Mouse (Mus musculus) spleen, adult 10 weeks (tissue): ENCODE data around the gene Cnn1. TPM values are rescaled to one million over a fixed set of nuclear protein-coding genes. Genes with fewer than 3 reads are reported as not detected.

Source experiments
- polyA plus RNA-seq: library from polyadenylated mRNA; stranded (reverse); fragments of 350-450 nt; fragmentation: Illumina TruSeq; extraction: RNeasy Lipid Tissue Mini Kit (QIAGEN cat#74804); gene quantifications from one replicate; pipeline ENCODE4 v1.2.3, GENCODE M21; 2015; ENCODE audit warnings: low replicate concordance; ENCODE audit not compliant: insufficient read depth

The Cnn1 gene
- polyA plus RNA-seq, result 12.6 TPM

DNA sequence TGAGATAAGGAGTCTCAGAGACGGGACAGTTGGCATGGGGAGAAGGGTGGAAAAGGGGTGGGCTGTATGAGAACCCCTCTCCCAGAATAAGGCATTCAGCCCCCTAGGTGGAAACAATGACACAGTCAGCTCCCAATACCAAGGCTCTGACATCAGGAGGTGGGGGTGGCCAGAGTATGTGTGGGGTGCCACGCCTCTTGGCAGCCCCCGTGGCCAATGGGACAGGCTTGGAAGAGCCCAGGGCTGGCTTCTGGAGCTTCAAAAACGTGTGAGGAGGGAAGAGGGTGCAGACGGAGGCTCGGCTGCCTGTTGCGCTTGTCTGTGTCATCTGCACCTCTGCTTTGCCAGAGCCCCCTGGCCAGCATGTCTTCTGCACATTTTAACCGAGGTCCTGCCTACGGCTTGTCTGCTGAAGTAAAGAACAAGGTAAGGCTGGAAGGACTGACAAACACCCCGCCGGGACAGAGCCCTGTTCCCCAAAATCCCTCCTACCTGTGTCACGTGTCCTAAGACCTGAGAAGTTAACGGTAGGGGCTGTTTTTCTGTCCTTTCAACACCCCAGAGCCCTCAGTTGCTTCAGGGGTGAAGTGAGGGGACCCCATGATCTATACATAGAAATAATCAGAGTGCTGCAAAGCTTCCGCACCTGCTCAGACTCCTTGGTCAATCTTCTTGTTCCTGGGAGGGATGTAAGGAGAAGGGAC lies at the start of gene Cnn1:
Cnn1 (plus strand) TSS at position 224 of the 704 bp plus-strand sequence.

DNA sequence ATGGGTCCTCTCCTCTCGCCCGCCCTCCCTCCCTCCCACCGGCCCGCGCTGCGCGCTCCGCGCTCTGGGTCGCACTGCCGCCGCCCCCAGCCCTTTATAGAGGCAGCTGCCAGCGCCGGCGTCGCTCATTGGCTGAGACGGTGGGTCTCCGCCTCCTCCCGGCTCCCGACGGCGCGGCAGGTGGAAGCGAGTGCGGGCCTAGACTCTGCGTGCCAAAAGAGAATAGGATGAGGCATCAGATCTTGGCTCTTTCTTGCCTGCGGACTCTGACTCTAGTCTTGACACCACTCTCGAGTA lies 47.1 kb upstream of the Cnn1 start, which contains the start of gene Elavl3:
Elavl3 (minus strand) TSS at position 66 of the 297 bp plus-strand sequence.

DNA sequence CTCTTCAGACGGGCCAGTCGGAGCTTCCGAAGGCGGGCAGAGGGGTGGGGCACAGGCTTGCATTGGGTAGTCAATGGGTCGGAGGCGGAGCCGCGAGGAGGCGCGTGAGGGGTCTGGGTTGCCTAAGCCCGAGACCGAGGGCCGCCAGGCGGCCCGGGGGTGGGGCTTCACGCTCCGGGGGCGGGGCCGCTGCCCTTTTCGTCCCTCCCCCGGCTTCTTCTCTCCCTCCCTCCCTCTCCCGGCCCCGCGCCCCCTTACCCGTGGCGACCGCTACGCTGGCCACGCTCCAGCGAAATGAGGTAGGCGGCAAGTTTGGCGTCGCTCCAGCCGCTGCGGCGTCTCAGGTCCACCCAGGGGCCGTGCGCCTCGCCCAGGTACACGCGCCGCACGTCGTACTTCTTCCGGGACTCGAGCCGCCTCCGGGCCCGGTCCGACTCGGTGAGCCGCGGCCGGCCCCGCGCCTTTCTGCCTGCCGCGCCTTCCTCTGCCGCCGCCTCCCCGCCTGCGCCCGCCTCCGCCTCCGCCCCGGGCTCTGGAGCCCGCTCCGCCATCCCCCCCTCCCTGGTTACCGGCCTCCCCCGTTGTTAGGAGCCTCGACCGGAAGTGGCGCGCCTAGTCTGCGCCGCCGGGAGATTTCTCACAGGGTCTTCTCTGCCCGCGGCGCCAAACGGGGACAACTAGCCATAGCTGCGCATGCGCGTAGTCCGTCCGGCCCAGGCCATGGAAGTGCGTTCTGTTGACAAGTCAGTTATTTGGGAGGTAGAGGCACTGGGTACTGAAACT lies 28.0 kb upstream of the Cnn1 start, which contains the start of the genes Gm49318 and Zfp653:
Gm49318 (minus strand) TSS at position 469 of the 783 bp plus-strand sequence.
Zfp653 (minus strand) TSS at position 586 of the 783 bp plus-strand sequence.

DNA sequence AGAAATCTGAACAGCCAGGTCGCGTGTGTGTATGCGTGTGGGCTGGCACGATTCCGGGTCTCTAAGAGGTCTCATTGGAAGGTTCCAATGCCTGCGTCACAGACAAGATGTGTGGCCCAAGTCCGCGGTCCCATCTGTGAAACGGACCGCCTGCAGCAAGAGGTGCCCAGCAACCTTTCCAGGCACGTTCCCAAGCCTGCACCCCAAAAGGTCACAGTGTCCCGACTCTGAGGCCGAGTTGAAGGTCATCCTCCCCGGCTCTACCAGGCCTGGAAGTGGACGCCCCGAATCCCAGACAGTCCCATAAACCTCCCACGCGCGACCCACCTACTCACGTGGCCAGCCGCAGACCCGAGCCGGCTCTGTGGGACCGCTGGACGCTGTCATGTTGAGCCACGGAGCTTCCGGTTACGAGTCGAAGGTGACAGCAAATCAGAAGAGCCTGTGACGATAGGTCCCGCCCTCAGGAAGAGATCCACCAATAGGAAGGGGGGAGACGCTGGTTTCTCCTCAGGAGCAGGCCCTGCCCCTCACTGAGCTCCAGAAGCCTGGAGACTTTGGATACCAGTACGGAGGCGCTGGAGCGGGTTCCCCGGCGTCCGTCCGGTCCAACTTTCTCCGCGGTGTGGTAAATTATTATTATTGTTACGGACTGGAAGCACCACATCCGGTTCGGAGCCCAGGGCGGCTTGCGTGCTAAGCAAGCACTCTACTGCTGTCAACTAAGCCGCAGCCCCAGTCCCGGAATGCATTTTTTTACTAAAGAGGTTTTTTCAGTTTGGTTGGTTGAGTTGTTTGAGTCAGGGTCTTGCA lies 13.8 kb upstream of the Cnn1 start, which contains the start of gene Ecsit:
Ecsit (minus strand) TSS at position 417 of the 813 bp plus-strand sequence.

DNA sequence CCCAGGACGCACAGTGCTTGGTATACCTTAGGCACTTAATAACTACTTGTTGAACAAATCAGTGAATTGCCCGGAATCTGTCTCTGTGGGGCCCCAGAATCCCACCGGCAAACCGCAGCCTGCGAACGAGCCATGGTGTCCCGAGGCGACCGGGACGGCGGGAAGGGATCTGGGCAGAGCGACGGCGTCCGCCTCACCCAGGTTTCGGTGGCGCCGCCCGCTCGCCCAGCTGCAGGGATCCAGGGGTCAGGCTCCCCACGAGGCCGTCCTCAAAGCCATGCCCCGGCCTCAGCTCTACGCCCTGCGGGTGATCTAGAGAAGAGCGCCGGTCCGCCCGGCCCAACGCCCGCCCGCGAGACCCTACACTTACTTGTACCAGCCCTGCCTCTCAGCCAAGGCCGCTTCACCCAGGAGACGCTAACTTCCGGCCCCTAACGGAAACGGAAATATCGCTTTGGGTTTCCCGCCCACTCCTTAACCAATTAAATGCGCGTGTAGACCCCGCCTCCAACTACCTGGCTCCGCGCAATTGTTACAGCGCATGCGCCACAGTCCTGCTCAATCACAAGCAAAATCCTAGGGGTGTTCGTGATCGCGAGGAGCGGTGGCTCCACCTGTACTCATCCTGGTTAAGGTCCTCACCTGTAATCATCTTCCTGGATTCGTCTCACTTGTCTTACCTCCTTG lies 17.9 kb downstream of the Cnn1 start, which contains the start of gene Elof1:
Elof1 (minus strand) TSS at position 433 of the 687 bp plus-strand sequence.

DNA sequence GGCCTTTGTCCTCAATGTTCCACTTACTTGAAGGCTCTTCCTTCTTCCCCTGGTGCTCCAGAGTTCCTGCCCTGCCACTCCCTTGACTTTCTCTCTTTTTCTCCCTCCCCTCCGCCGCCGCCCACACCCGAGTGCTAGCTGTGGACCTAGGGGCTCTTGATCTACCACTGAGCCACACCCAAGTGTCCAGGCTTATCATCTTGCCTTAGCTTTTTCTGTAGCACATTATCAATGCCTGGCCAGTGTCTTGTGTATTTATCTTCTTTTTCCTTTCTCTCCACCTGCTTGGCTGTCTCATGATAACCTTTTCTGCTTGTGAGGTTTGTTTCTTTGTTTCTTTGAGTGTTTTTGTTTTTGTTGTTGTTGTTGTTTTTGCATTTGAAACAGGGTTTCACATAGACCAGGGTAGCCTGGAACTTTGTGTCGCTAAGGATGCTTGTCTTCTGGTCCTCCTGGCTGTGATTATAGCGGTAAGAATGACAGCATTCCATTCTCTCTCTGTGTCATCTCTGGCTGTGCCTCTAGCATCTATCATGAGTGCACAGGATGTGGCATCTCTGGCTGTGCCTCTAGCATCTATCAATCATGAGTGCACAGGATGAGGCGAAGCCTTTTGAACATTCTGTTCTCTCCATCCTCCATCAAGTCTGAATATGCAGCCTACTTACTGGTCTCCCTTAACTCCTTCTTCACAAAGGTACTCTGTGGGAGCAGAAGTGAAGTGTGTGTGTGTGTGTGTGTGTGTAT lies 36.8 kb downstream of the Cnn1 start, which contains the start of gene Acp5:
Acp5 (minus strand) TSS at position 68 of the 747 bp plus-strand sequence.

DNA sequence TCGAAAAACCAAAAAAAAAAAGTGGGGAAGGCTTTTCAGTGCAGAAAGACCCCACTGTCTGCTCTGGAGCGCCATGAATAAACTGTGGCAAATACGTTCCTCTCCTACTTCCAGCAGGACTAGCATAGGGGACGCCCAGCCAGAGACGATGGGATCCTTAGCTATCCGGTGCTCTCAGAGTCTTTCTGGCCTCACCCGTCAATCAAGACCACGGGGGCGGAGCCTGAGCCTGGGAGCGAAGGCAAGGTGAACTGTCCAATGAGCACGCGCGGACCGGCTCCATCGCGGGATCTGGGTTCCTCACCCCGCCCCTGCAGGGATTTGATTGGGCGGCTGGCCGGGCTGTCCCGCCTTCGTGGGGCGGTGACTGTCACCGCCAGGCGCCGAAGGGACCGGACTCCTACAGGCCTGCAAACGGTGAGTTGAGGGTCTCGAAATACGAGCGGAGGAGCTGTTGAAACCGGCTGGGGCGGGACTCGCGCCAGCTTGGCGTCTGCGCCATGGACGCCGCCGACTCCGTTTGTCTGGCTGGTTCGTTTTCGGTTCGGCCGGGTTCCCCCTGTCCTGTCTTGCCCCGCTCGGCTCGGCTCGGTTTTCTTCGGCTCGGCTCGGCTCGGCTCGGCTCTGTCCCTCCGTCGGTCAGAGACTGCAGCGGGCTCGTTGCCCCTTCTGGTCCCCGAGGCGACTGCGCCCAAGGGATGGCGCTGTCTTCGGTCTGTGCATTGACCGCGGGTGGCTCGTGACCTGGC lies 57.7 kb downstream of the Cnn1 start, which contains the start of gene Pigyl:
Pigyl (plus strand) TSS at position 350 of the 749 bp plus-strand sequence.

Other genes starting within 250 kb of the Cnn1 start
- gene Dock6, start 246.6 kb upstream of the Cnn1 start, polyA plus RNA-seq, result 14.7 TPM
- 7.7 TPM for gene Rab3d, start 181.0 kb upstream of the Cnn1 start, polyA plus RNA-seq
- gene Ccdc159, start 171.7 kb upstream of the Cnn1 start, polyA plus RNA-seq, result 0.79 TPM
- gene Tmem205, start 171.7 kb upstream of the Cnn1 start, polyA plus RNA-seq, result 3.3 TPM
- 0.70 TPM for gene Plppr2, start 162.2 kb upstream of the Cnn1 start, polyA plus RNA-seq
- 10.0 TPM for gene Swsap1, start 143.5 kb upstream of the Cnn1 start, polyA plus RNA-seq
- gene Epor, start 135.7 kb upstream of the Cnn1 start, polyA plus RNA-seq, result 2.1 TPM
- gene Rgl3, start 109.8 kb upstream of the Cnn1 start, polyA plus RNA-seq, result 2.1 TPM
- gene Ccdc151, start 96.6 kb upstream of the Cnn1 start, polyA plus RNA-seq, result not detected
- gene Prkcsh, start 96.4 kb upstream of the Cnn1 start, polyA plus RNA-seq, result 29.0 TPM
- not detected for gene Elavl3, start 47.2 kb upstream of the Cnn1 start, polyA plus RNA-seq
- gene Gm49318, start 28.0 kb upstream of the Cnn1 start, polyA plus RNA-seq, result not detected
- gene Zfp653, start 27.8 kb upstream of the Cnn1 start, polyA plus RNA-seq, result 5.6 TPM
- gene Ecsit, start 13.8 kb upstream of the Cnn1 start, polyA plus RNA-seq, result 12.2 TPM
- gene Elof1, start 18.0 kb downstream of the Cnn1 start, polyA plus RNA-seq, result 40.6 TPM
- gene Acp5, start 36.5 kb downstream of the Cnn1 start, polyA plus RNA-seq, result 117 TPM
- 7.4 TPM for gene Pigyl, start 57.6 kb downstream of the Cnn1 start, polyA plus RNA-seq
- gene Zfp872, start 88.9 kb downstream of the Cnn1 start, polyA plus RNA-seq, result 0.07 TPM
- 82.7 TPM for gene Zfp809, start 126.5 kb downstream of the Cnn1 start, polyA plus RNA-seq
- 2.8 TPM for gene Zfp599, start 160.7 kb downstream of the Cnn1 start, polyA plus RNA-seq
- 21.3 TPM for gene Zfp810, start 208.4 kb downstream of the Cnn1 start, polyA plus RNA-seq